Mouse (Mus musculus) G1E-ER4 (cell line): ENCODE results near the gene Ucn. TPM values are rescaled to one million over a fixed set of nuclear protein-coding genes. Genes with fewer than 3 reads are reported as not detected.

Experiments used
- GATA1 ChIP-seq: IDR thresholded peaks from one replicate; pipeline ENCODE4 v1.8.0; 2012; ENCODE audit warnings: low read length, inconsistent platforms
- polyA plus RNA-seq: library from polyadenylated mRNA; stranded (reverse); fragments of >175 nt; gene quantifications from 2 replicates; pipeline ENCODE4 v1.2.3, GENCODE M21; 2012

Gene Ucn
- polyA plus RNA-seq, 1 experiment, result not detected

DNA sequence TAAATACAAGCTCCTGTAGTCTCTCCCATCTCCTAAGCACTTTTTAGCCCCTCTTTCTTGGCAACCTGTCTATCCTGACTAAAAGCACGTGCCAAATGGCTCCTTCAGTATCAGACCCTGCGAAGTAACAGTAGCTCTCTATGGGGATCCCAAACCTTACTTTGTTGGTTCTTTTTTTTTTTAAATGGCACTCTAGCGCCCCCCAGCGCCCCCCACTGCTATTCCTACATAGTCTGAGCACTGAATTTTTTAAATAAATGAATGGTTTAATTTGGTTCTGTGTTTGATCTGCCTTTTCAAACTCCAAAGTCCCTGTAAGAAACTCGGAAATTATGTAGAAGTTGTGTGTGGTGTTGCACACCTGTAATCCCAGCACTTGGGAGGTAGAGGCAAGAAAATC, 12.6 kb downstream of the Ucn start:
- TF ChIP-seq GATA1, result no peak

DNA sequence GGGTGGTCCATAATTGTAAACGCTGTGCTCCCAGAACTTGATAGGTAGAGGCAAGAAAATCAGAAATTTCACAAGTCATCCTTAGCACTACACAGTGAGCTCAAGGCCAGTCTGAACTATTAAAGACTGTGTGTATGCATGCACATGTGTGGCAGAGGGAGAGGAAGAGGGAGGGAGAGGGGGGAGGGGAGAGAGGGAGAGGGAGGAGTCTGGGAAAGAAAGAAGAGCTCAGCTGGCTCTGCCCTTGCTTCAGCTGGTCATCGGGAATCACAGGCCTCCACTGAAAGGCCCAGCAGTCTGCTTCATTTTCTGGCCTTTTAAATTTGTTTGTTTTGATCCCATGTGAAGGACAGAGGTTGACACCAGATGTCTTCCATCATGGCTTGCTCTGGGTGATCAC, 15.1 kb downstream of the Ucn start:
- TF ChIP-seq GATA1, result no peak

DNA sequence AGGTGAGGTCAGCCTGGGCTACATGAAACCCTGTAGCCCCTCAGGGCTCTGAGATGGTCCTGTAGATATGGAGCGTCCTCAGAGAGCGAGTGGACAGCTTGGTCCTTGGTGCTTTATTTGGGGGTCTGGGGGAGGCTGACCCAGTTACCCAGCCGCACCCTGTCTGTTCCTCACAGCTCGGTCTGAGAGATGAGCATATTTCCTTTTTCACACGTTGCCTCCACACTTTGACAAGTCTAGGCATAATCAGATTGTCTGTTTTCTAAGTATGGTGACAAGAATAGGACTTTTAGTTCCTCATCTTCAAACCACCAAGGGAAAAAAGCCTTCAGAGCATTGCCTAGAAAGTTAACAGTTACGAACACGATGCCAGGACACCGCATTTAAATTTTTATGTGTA, 17.5 kb downstream of the Ucn start:
- no peak for TF ChIP-seq GATA1

DNA sequence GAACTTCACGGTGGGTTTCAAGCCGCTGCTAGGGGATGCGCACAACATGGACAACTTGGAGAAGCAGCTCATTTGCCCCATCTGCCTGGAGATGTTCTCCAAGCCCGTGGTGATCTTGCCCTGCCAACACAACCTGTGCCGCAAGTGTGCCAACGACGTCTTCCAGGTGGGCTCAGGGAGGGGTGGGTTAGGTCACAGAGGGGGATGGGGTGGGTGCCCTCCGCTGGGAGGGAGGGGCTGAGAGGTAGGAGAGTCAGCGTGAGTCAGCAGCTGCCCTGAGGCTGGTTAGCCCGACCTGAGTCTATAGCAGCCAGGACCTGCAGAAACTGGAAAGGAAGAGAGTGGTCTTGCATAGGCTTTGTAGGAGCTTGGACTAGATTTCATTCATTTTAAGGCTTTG, 21.7 kb downstream of the Ucn start:
- TF ChIP-seq GATA1, result no peak

DNA sequence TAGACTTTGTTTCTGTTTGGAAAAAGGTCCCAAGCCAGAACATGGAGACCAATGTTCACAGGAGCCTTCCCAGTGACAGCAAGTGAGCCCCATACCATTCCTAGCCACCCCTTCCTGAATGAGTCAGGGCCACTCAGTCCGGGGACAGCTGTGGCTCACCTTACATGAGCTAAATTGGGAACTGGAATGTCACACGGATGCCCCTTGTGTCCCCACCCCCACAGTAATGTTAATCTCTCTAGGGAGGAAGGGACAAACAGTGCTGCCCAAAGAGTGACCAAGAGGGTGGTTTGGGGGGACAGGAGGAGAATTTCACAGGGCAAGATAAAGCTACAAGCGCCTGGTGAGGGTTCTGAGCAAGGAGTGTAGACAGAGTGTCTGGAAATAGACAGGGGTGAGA, 22.3 kb downstream of the Ucn start, which contains the start of gene Trim54:
TSS of gene Trim54 (plus strand) at position 359 of the 400 bp plus-strand sequence.
- TF ChIP-seq GATA1, result no peak

DNA sequence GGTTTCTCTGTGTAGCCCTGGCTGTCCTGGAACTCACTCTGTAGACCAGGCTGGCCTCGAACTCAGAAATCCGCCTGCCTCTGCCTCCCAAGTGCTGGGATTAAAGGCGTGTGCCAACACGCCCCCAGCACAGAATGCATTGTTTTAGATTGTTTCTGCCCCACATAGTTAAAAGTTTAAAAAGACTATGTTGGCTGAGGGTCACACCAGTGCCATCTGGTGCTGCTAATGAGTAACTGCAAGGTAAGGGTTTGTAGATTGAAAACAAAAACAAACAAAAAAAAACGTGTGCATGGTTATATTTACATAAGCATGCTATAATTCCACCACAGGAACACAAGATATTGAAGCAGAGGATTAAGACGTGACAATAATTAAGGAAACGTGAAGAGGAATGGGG, 27.8 kb downstream of the Ucn start:
- TF ChIP-seq GATA1, result no peak

DNA sequence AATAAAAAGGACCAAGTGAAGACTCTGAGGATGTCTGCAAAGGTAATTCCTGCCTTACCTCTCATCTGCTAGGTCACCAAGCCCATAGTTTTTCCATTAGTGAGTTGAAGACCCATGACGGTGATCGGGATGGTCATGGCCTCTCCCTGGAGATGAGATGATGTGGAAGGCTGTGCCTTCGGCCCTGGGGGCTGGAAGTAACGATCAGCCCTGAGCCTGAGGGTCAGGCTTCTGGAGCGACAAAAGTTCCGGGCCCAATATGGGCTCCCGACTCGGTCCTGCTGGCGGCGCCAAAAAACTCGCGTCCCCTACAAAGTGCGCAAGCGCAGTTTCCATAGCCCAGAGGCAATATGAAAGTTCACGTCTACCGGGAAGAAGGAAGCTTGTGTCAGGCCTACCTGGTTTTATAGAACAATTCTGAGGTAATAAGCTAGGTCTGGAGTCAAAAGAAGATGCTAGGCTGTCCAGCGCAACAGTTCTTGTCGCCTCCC, 30.6 kb downstream of the Ucn start, which contains the start of gene Slc30a3:
TSS of gene Slc30a3 (minus strand) at position 238 of the 491 bp plus-strand sequence.
- TF ChIP-seq GATA1, result no peak

GRCm38 (mm10) chr5:31105814-31106335, 32.8 kb downstream of the Ucn start, which contains the start of gene Dnajc5g:
TSS of gene Dnajc5g (plus strand) at chr5:31106285.
- no peak for TF ChIP-seq GATA1

DNA sequence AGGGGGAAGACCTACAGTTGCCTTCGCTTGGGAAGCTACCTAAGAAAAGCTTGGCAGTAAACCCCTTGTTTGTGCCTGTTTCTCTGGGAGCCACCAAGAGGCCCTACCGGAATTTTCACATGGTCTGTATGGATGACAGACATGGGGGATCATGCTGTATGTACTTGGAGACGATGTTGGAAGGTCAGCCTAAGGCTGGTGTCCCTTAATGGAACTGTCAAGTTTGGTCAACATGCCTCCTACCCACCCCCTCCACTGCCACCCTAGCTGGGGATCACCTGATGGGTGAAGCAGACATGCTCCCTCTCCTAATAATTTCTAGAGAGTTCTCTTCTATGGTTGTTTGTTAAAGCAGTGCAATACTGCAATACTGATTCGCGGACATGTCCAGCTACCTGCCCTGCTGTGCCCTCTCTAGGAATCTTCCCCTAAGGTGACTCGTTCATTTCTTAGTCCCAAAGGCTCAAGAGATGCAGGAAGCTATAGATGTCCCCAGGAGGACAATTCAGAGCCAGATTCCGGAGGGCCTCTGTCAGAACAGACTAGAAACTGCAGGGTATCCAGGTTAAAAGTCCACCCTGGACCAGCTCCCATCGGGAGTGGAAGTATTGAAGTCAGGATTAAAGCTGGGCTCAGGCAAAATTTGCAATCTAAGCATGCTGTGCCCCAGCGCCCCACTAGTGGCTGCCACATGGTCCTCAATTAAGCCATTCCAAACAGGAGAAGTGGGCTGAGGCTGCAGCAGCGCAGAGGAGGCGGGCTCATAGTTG, 42.7 kb downstream of the Ucn start:
- no peak for TF ChIP-seq GATA1

DNA sequence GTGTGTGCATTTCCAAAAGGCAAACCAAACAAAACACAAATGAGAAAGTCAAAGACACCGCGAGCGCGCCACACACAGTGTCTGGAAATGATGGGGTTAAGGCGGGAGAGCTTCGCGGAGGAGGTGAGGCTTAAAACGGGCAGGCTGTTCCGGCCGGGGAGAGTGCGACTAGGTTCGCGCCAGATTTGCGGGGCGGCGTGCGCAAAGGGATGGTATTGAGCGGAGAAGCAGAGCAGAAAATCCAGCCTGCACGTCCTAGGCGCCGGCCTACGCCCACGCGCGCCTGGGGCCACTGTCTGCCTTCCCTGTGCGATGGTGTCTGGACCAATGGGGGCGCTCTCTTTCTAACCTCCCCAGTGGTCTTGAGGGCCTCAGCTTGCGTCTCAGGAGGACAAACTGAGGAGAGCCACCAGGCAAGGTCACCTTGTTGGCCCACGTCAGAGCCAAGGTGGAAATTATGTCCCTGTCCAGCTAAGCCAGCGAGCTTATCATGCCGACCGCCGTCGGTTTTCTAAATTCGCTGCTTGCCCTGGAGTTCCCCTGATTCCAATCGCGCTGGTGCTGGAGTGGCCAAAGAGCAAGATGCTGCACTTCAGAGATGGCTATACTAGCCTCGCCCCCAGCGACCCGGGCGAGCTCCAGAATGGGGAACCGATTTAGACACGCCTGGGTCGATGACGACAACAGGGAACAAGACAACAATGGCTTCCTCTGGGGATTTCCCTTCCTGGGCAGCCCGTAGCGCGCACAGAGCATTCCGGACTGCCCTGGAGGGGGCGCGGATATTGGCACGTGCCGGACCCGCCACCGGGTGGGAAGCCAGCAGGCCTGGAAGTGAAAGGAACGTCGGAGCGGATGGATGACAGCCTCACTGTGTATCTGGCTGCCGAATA, 43.6 kb downstream of the Ucn start:
- TF ChIP-seq GATA1, result no peak

GRCm38 (mm10) chr5:31094100-31094798, 44.4 kb downstream of the Ucn start:
- TF ChIP-seq GATA1, result no peak

DNA sequence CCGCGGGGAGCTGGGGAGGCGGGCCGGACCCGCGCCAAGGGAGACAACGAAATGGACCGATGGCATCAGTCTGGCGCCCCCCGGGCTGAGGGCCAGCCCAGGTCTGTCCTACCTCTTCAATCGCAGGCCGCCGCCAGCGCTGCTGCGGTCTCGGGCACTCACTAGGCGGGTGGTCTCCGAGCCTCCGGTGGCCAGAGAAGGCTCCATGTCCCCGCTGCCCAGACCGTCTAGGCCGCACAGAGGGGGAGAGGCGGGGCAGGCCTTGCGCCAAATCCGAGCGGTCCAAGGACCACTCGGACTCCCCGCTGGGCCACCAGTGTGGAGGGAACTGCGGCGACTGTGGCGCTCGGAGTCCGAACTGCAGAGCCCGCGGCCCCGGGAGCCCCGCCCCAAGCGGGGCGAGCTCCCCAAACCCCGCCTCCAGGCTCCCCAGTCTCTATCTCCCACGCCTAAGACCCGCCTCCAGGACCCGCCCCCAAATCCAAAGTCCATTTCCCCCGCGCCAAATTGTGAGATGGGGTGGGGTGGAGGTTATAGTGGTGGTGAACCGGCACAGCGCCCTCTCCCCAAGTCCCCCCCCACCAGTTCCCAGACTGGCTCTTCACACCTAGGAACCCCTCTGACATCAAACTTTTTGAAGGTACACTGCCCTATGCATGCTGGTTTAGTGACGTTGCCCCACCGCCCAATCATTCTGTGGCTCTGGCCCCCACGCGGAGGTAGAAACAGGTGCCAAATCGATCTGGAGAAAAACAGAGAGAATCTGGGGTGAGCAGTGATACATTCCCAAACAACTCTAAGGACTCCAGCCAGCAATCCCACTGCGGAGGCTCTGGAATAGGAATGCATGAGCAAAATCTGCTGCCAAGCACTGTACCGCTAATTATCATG, 45.2 kb downstream of the Ucn start:
- no peak for TF ChIP-seq GATA1

DNA sequence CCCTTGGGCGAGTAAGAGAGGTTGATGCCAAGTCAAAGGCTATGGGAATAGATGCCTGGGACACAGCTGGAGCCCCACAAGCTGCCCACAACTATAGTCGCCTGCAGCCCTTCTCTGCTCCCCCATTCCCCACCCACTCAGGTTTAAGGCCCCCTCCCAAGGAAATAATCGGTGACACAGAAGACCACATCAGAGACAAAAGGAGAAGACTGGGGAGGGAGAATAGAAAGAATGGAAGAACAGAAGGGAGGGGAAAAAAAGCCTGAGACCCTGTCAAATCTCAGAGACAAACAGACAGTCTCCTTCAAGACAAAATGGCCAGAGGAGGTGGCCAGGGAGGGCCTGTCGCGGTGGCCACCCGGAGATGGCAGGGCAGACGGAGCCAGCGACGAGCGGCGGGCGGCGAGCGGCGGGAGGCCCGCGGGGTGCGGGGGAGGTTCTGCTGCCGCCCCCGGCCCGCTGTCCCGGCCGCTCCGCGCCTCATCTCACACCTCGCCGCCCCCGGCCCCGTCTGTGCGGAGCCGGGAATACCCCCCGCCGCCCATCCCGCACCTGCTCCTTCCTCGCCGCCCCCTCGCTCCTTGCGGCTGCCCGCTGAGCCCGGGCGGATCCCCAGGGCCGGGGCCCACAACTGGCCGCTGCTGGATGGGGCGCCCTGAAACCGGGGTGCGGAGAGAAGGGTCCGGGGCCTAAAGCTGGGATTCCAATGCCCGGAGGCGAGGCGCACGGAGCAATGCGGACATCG, 46.2 kb downstream of the Ucn start:
- TF ChIP-seq GATA1, result no peak

Other genes with a start within 250 kb of the Ucn start
- gene Ost4, start 231.0 kb downstream of the Ucn start, polyA plus RNA-seq, result 72.2 and 79.8 TPM in 2 replicates
- gene Emilin1, start 225.4 kb downstream of the Ucn start, polyA plus RNA-seq, result 1.3 and 1.7 TPM in 2 replicates
- 38.7 and 67.1 TPM in 2 replicates for gene Khk, start 217.4 kb downstream of the Ucn start, polyA plus RNA-seq
- gene Cgref1, start 193.2 kb downstream of the Ucn start, polyA plus RNA-seq, result not detected in 2 replicates
- 52.8 and 78.2 TPM in 2 replicates for gene Preb, start 178.5 kb downstream of the Ucn start, polyA plus RNA-seq
- gene Tcf23, start 170.2 kb downstream of the Ucn start, polyA plus RNA-seq, result not detected in 2 replicates
- gene Atraid, start 90.5 kb downstream of the Ucn start, polyA plus RNA-seq, result 15.6 and 22.3 TPM in 2 replicates
- gene Slc5a6, start 89.9 kb downstream of the Ucn start, polyA plus RNA-seq, result 5.7 and 15.3 TPM in 2 replicates
- gene Cad, start 84.0 kb downstream of the Ucn start, polyA plus RNA-seq, result 640 and 661 TPM in 2 replicates
- not detected in 2 replicates for gene Dnajc5g, start 32.5 kb downstream of the Ucn start, polyA plus RNA-seq
- gene Slc30a3, start 30.6 kb downstream of the Ucn start, polyA plus RNA-seq, result not detected in 2 replicates
- gene Trim54, start 22.1 kb downstream of the Ucn start, polyA plus RNA-seq, result not detected in 2 replicates
- 25.8 and 30.0 TPM in 2 replicates for gene Mpv17, start 15.4 kb upstream of the Ucn start, polyA plus RNA-seq
- gene Gm29609, start 41.1 kb upstream of the Ucn start, polyA plus RNA-seq, result 0.95 and 12.6 TPM in 2 replicates
- 68.0 and 86.7 TPM in 2 replicates for gene Gtf3c2, start 41.3 kb upstream of the Ucn start, polyA plus RNA-seq
- gene Snx17, start 54.4 kb upstream of the Ucn start, polyA plus RNA-seq, result 48.5 and 68.0 TPM in 2 replicates
- 235 and 311 TPM in 2 replicates for gene Eif2b4, start 54.6 kb upstream of the Ucn start, polyA plus RNA-seq
- 24.4 and 32.0 TPM in 2 replicates for gene Zfp513, start 63.5 kb upstream of the Ucn start, polyA plus RNA-seq
- gene Ppm1g, start 81.9 kb upstream of the Ucn start, polyA plus RNA-seq, result 408 and 497 TPM in 2 replicates
- gene Nrbp1, start 102.0 kb upstream of the Ucn start, polyA plus RNA-seq, result 14.4 and 18.7 TPM in 2 replicates
- gene Gm9970, start 102.4 kb upstream of the Ucn start, polyA plus RNA-seq, result 0.16 and 0.54 TPM in 2 replicates
- 8.9 and 12.1 TPM in 2 replicates for gene Krtcap3, start 112.9 kb upstream of the Ucn start, polyA plus RNA-seq
- gene Ift172, start 152.3 kb upstream of the Ucn start, polyA plus RNA-seq, result 24.8 and 33.1 TPM in 2 replicates
- not detected in 2 replicates for gene Fndc4, start 157.3 kb upstream of the Ucn start, polyA plus RNA-seq
- gene Gckr, start 158.6 kb upstream of the Ucn start, polyA plus RNA-seq, result 0.03 and 0.08 TPM in 2 replicates